Mouse (Mus musculus) lung, postnatal 4 days (tissue): Measurements from ENCODE around the gene Tmem161a.

Experiments
- DNase-seq, 2 experiments: peaks; one replicate each; pipeline ENCODE4 v3.0.0; 2021

Tmem161a gene

GRCm38 (mm10) chr8:70172043-70172681, at the start of gene Tmem161a:
TSS of gene Tmem161a (plus strand) at chr8:70172356.
- DNase-seq, result peak; percentile 92 to 94

GRCm38 (mm10) chr8:70122863-70123262, 49.3 kb upstream of the Tmem161a start:
- no peak for DNase-seq

DNA sequence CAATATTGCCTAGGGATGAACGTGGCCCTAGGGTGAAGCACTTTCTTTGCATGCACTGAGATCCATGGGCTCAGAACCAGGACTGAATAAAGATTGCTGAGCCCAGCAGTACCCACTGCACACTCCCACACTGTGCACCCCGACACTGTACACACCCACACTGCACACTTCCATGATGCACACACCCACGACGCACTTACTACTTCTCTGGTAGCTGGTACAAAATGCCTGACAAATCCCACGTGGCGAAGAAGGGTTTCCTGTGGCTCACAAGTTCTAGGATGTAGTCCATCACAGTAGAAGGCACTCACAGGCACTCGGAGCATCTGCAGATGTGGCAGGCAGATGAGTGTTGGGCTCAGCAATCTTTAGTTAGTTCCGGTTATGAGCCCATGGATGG, 47.2 kb upstream of the Tmem161a start:
- no peak for DNase-seq

DNA sequence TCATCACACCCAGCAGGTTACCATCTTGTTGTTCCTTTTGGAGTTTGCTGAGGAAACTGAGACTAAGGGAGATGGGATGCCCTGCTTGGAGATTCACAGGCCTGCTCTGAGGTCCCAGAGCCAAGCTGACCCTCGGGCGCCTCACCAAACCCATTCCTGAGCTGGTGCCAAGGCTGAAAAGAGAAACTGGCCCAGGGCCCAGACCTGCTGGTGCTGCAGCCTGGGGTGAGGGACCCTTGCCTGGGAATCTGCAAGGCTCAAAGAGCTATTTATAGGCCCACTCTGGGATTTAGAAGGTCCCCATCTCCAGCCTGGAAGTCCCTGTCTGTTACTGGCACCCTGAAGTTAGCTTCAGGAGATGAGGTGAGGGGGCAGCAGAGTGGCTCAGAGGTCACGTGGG, 43.7 kb upstream of the Tmem161a start:
- DNase-seq, result peak; percentile 42 to 71

DNA sequence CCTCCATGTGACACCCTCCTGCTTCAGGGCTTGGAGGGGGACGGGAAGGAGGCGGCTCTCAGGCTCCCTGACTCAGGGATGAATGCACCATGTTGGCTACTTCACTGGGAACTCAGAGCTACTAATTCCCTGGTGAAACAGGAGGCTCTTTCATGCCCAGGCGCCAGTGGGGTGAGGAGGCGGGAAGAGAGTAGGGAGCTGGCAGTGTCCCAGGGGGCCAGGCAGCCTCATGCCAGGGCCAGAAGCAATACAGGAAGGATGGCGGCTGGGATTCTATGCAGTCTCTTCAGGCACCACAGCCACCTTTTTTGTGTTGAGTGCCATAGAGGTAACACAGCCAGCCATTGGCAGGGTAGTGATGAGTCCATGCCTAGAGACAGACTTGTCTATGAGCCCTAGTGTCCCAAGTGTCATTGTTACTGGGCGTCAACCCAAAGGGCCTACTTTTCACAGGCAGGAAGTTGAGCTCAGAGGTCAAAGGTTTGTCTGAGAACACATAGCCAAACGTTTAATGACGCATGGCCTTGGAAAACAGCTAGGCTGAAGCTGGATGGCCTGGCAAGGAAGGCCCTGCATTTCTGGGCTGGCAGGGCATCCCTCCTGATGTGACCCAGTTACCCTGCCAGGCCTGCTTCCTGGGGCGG, 42.7 kb upstream of the Tmem161a start:
- DNase-seq, result peak; percentile 24 to 53

GRCm38 (mm10) chr8:70130066-70130465, 42.1 kb upstream of the Tmem161a start:
- no peak for DNase-seq

- peak; percentile 87 to 89 for DNase-seq
These were observed 40.8 kb upstream of the Tmem161a start, which contains the start of gene Nr2c2ap for GRCm38 (mm10) chr8:70131166-70131883. TSS of gene Nr2c2ap (plus strand) at chr8:70131333.

GRCm38 (mm10) chr8:70134086-70134485, 38.1 kb upstream of the Tmem161a start:
- no peak for DNase-seq

DNA sequence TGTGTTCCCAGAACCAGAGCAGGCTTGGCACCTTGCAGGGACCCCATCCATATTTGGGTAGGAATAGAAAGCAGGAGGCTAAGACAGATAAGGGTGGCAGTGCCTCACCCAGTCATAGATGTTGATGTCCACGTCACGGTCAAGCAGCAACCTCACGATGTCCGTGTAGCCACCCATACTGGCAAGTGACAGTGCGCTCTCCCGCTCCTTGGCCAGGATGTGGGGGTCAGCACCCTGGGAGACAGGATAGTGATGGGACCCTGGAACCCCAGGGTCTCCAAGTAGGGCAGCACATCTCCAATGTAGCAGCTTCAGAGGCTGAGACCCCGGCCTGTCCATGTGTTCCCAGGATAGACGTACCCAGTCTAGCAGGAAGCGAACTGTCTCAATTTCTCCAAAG, 37.2 kb upstream of the Tmem161a start:
- no peak for DNase-seq

DNA sequence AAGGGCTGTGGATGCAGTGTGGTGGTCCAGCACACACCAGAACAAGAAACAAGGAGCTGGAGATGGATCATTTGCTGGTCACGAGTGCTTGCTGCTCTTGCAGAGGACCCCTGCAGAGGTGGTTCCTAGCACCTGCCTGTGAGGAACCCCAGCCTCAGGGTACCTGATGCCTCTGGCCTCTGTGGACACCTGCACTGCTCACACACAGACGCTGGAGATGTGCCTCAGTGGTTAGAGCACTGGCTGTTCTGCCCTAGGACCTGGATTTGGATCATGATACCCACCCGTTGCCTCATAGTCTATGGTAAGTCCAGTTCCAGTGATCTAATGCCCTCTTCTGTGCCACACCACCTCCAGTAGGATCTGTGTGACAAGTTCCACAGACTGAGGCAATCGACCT, 35.6 kb upstream of the Tmem161a start:
- no peak for DNase-seq

DNA sequence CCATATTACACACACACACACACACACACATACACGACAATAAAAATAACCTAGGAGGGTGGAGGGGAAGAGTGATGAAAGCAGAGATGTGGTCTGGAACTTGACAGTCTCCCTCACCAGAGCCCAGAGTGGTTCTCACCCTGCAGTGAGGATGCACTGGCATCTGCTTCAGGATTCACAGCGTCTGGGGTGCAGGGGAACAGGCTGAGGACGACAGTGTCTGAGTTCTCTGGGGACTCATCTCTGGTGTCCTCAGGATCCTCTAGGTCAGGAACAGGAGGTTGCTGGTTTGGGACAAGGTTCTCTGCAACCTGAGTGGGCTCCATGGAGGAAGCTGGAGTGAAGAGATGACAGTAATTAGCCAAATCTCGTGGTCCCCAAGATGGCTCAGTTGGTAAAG, 34.3 kb upstream of the Tmem161a start:
- DNase-seq, result no peak

DNA sequence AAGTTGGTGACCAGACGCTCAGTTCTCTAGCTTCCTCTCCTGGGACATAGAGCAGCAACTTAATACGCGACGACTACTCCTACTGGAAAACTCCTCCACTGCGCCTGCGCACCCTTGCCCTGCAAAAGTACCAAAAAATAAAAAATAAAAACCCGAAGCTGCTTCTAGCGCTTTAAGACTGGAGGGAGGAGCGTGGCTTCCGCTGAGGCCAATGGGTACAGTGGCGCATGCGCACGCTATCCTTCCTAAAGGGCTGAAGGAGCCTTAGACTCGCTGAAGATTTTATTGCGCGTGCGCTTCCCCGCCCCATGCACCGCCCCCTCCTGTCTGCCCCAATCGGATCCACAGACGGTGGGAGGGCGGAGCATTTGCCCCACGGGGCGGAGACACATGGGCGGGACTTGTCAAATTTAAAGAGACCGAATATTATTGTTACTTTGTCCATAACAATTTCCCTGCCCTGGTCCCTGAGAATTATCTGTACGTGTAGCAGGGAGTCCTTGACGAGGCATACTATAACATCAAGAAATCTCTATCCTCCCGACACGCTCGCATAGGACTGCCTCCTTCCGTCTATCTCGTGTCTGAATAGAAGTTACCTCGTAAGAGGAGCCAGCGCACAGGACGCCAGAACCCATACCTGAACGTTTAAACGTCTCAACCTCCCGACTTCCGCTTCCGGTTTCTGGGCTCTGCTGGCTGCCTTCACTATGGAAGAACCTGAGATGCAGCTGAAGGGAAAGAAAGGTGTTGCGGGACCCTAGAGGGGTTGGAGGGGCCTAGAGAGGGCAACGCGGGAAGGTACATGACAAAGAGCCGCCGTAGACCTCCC, 32.9 kb upstream of the Tmem161a start, which contains the start of the genes Rfxank, Borcs8 and Mef2b:
Rfxank (minus strand) TSS at position 129 of the 832 bp plus-strand sequence.
Borcs8 (plus strand) TSS at position 474 of the 832 bp plus-strand sequence.
Mef2b (plus strand) TSS at position 686 of the 832 bp plus-strand sequence.
- DNase-seq, result peak; percentile 99

- no peak for DNase-seq
These were observed 32.2 kb upstream of the Tmem161a start for GRCm38 (mm10) chr8:70139981-70140380.

DNA sequence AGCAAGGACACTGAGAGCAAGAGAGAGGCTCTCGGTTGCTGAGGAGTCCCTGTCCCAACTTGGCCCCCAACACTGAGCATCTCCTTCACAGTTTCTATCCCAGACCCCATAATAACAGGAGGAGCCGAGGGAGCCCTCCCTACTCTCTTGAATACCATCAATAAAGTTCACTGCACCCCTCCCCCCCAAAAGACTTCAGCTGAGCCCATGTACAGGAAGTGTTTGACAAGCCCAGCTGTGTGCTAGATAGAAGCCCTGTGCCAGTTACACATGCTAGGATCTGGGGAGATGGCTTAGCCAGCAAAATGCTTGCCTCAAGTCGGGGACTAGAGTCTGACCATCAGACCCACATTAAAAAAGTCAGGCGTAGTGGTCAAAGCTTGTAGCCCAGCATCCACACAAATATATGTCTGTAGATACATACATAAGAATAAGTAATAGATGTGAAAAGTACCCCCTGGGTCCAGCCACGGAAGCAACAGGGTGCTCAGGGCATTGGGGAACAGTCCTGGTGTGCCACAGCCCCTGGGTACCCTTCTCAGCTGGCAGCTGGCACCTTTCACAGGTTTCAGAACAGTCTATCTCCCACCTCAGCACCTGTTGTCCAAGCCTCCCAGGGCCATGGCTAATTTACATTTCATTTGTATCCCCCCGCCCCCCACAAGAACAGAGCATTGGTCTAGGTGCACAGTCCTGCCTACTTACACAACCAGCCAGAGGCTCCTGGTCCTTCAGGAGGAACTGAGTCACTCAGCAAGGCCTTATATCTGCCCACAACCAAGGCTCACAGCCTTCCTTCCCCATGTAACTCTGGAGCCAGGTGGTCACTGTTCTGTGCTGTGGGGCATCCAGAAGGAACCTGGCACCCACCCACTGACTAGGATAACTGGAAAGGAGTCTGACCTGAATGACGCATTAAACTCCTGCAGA, 24.2 kb upstream of the Tmem161a start:
- DNase-seq, result no peak

- DNase-seq, result no peak
These were observed 22.0 kb upstream of the Tmem161a start for GRCm38 (mm10) chr8:70150158-70150557.

- peak; percentile 82 to 83 for DNase-seq
These were observed 19.5 kb upstream of the Tmem161a start for GRCm38 (mm10) chr8:70152537-70153257.

DNA sequence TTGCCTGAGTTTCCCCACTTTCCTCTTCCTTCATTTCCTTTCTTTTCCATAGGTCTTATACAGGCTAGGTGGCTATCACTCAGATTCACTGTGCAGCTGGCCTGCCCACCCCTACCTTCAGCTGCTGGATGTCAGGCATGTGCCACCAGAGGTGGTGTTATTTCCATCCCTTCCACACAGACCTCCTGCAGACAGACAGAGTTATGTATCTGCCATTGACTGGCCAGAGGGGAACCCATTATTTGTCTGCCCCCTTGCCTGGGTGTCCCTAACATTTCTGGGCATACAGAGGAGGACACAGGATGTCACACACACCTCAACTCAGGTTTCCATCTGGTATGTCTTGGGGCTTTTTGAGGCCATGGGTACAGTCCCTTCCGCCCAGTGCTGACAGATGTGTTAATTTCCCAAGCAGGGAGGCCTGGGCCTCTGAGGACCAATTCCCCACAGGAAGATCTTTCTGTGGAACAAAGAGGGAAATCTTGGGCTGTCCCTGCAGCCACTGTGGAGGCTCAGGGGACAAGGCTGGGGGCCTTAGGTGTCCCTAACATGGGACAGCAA, 14.8 kb upstream of the Tmem161a start:
- DNase-seq, result no peak

DNA sequence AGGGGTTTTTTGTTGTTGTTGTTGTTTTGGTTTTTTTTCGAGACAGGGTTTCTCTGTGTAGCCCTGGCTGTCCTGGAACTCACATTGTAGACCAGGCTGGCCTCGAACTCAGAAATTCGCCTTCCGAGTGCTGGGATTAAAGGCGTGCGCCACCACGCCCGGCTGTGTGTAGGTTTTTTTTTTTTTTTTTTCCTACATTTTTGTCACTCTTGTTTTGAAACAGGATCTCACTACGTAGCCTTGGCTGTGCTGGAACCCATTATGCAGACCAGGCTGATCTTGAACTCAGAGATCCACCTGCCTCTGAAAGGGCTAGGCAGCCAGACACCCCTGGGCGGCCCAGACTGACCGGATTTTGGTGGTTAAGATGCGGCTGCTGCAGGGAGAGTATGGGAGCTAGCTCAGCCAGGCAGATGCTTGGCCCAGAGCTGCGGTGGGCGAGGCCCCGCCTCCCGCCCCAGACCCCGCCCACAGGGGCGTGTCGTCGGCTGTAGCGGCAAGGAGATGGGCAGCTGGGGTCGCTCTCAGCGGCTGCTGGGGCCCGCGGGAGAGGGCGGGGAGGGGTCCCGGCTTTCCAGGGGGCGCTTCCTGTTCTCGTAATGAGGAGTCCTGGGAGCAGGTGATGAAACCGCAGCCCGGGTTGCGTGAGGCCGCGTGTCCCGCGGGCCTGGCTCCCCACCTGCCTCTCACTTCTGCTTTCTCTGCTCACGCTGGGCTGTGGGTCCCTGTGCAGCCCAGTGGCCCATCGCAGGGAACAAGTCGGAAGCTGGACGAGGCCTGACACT, 13.9 kb upstream of the Tmem161a start:
- DNase-seq, result peak; percentile 80 to 82

DNA sequence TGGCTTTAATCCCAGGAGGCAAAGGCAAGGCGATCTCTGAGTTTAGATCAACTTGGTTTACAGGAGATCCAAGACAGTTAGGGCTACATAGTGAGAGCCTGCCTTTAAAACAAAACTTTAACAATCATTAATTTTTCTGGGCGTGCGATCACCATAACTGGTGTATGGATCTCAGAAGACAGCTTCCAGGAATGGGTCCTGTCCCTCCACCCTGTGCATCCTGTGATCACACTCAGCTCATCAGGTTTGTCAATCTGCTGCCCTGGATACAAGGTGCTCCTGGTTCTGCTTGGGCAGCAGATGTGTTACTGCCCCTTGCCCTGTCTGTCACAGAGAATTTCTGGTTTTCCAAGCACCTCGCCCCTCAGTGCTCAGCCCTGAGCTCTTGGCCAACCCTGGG, 12.9 kb upstream of the Tmem161a start:
- DNase-seq, result no peak

GRCm38 (mm10) chr8:70160015-70160414, 12.1 kb upstream of the Tmem161a start:
- DNase-seq, result no peak
